Mouse (Mus musculus): ENCODE measurements around the gene Nav2.

Gene Nav2

DNA sequence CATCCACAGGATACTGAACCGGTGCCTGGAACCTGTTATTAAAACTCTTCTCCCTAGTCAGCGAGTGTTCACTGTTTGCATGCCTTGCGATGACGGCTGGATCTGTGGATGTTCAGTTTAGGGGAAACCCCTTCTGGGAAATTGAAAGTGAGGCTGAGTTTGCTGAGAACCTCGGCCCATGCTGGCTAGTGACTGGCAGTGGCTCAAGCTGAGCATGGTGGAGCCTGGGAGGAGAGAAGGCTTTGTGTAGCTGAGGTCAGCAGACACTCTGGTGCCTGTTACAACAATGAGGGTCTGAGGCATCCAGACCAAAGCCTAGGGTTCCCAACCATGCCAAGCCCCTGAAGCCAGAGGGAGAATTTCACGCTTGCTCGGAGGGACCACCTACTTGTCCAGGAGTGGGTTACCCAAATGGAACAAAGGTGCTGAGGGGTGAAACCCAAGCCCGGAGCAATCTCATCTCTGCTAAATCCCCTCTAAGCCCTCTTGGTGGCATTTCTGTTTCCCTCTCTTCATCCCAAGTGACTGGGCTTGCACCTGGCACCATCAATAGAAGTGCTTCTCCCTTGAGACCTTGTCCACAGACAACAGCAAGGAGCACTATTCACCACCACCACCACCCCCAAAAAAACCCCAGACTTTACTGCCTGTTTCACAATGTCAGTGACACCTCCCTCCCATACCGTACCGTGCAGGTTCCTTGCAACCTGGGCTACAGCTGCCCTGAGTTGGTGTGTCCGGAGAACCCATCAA, 617.0 kb downstream of the Nav2 start:
- DNase-seq (ENCODE audit: low spot score) = no peak

DNA sequence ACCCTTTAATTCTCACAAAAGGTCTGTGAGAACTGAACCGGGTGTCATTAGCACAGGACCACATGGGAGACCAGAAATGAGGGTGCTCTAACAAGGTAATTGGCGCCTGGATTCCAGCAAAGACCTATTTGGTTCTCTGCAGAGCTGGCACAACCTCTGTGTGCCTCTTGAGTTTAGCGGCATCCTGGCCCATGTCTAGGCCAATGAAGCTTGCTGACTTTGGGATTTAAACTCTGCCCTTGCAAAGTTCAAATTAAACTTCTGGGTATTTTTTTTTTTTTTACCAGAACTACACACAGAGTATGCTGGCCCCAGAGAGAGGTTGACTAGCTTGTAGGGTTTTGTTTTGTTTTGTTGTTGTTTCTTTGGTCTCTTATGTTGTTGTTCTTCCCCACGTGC, 617.6 kb downstream of the Nav2 start:
- no peak for DNase-seq (ENCODE audit: low spot score)

DNA sequence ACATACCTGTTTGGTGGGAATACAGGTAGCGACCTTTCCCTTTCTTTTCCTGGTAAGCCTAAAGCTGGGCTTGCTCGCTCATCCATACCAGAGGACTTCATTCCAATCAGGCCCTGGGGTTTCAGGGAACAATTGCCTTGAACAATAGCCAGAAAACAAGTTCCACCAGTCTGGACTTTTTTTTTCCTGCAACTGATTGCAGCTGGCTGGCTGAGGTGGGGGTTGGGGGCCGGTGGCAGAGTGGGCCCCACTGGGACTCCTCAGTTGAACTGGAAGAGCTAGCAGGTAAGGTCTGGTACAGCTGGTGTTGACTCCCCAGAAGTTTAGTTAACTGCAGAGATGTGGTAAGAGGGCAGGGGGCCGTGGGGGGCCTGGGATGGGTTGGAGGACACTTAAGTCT, 619.0 kb downstream of the Nav2 start:
- peak; percentile 37 for DNase-seq (ENCODE audit: low spot score)

DNA sequence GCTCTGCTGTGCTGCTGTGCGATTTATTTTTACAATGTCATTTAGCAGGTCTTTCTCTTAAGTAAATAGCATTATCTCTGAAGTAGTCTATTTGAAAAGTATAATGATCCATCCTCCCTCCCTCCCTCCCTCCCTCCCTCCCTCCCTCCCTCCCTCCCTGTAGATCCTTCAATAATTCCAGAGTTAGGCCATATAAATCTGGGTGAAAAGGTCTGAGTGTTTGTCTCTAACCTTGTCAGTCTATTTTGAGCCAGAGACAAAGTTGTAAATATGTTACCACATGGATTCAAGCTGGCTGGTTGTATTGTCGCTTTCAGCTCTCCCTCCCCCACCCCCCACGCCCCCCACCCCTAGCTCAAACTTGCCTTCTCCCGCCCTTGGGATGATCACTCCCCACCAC, 619.4 kb downstream of the Nav2 start:
- DNase-seq (ENCODE audit: low spot score) = no peak

DNA sequence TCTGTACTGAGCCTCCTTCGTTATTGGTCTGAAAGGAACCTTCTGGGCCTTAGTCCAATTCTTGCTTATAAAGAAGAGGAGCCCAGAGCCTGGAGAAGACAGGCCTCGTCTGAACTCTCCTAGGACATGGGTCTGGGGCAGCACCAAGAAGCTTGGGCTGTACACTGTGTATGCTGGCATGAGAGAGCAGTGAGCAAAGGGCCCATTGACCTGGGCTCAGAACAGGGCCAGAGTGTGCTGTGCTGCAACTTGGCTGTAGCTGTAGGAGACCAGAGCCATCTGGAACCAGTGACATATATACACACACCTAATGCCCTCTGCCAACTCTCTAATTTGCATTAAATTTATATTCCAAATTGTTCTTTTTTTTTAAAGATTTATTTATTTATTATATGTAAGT, 621.0 kb downstream of the Nav2 start:
- DNase-seq (ENCODE audit: low spot score) = no peak

DNA sequence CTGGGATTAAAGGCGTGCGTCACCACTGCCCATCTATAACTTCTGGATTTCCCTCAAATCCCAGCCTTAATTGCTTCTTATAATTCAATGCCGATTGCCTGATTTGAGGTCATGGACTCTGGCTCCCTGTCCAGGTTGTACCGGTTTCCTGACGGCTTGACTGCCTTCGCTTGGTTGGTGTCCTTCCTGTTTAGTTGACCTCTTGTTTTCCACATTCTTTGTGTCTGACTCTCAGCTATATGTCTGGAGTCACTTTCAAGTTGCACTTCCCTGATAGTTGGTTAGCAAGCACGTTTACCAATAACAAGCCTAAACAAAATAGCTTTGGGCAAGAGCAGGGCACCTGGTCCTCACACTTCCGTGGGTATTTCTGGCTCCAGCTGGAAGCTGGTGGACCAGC, 625.1 kb downstream of the Nav2 start:
- no peak for DNase-seq (ENCODE audit: low spot score)

DNA sequence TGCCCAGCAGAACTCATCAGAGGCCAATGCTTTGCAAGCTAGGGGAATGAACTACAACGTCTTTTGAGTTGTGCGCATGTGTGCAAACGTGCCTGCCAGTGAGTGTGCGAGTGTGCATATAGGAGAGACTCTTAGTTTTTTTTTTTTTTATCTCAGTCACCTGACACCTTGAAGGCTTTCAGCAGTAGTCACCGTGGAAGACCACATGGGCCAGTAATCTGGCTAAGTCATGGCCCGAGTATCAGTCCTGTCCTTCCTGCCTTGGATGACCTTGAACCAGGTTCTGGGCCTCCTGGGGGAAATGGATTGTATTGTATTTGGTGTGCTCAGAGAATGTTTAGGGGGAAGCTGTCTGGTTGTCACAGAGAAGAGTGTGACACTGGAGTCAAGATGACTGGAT, 625.7 kb downstream of the Nav2 start:
- no peak for DNase-seq (ENCODE audit: low spot score)

DNA sequence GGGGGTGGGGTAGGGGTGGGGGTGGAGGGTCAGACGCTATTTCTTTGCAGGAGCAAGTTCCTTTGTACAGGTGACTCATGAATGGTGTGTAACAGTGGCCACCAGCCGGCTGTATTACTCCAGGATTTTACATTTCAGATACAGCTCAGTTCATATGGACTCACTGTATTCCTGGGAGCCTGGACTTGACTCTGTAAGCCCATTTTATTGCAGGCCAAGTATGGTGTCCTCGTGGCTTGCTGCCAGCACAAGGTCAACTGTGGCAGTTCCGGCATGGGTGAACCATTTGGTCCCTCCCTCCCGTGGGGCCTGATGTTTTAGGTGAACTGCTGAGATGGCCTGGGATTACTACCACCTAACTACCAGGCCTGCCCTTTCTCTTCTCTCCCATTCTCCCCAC, 629.8 kb downstream of the Nav2 start:
- no peak for DNase-seq (ENCODE audit: low spot score)

DNA sequence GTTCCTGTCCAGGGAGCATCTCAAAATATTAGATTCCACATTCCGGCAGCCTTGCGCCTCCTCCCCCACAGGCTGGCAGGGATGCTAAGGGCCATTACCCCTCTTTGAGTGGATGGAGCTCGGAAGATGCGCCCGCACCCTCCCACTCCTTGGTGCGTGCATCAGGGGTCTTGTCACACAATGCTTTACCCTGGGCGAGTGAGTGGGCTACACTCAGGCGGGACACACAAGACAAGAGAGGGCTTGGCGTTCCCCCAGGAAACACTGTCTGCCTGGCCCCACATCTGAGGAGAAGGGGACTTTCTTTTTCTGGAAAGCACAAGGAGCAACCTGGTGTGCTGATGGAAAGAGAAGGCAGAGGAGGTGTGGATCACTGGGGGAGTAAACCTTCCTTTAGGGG, 631.7 kb downstream of the Nav2 start:
- no peak for DNase-seq (ENCODE audit: low spot score)

DNA sequence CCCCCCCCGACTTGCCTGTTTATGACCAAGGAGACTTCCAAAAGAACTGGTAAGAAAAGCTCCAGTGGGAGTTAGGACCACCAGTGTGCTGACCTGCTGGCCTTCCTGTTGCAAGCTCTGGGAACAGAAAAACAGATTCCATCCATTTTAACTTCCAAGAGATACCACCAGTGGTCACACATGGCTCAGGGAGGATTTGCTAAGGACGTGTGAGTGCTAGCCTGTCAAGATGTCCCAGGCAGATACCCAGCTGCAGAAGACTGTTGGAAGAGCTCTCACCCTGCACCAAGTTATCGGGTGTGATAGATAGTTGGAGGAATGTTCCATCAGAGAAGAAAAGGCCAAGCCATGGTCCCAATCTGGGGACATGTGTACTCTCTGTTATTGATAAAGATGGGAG, 633.6 kb downstream of the Nav2 start:
- no peak for DNase-seq (ENCODE audit: low spot score)

DNA sequence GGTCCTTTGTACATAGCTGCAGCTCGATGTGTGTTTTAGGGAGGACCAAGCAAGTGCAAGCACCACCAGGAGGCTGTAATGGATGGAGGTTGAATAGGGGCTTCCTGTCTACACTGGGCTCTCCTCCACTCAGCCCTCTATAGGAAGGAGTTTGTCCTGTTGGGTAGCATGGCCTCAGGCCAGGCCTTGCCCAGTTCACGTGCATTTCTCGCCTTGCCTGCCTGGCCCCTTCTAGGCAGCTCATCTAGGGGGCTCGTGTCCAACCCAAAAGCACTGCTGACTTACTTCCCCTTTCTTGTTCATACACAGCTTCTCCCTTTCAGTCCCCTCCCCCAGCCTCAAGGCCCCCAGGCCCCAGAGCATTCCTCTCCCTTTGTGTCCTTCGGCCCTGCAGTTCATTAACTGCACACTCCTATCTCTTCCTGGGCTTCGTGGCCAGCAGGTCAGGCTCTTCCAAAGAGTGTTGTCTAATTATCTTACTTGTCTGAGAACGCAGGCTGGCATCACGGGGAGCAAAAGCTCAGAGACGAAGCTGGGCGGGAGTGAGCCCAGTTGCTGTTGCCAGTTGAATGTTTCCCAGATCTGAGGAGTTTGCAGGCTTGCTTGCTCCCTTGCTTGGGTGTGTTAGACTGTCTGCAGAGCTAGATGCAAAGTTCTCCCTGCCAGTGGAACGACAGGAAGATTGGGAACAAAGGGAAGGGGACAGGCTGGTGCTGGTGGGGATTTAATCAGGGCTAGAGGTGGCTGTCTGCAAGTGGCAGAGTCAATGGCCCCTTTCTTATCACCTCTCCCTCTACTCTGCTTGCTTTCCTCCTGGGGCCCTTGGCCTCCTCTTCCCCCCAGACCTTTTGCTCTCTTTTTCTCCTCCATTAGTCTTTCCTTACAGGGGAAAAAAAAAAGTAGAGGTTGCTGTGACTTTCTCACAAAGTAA, 636.5 kb downstream of the Nav2 start:
- peak; percentile 32 for DNase-seq (ENCODE audit: low spot score)

DNA sequence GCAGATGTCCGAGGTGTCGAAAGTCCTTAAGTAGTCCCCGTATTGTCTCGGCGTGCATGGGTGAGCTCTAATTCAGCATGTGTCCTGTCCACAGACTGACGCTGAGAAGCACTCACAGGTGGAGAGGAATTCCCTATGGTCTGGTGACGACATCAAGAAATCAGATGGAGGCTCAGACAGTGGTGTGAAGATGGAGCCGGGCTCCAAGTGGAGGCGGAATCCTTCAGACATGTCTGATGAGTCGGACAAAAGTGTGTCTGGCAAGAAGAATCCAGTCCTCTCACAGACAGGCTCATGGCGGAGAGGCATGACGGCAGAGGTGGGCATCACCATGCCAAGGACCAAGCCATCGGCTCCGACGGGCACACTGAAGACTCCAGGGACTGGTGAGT, 637.2 kb downstream of the Nav2 start:
- no peak for DNase-seq (ENCODE audit: low spot score)

DNA sequence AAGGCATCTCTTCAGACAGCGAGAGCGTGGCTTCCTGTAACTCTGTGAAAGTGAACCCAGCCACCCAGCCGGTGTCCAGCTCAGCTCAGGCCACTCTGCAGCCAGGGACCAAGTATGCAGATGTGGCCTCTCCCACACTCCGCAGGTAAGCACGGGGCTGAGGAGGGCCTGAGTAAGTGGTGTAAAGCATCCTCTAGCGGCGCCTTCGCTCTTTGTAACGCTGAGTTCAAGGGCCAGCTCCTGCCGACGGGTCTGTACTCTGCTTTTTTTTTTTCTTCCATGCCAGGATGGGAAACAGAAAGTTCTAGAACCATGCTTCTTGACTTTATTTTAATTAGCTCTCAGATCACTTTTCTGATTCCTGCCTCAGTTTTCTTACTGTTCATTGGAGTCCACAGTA, 639.9 kb downstream of the Nav2 start:
- no peak for DNase-seq (ENCODE audit: low spot score)

DNA sequence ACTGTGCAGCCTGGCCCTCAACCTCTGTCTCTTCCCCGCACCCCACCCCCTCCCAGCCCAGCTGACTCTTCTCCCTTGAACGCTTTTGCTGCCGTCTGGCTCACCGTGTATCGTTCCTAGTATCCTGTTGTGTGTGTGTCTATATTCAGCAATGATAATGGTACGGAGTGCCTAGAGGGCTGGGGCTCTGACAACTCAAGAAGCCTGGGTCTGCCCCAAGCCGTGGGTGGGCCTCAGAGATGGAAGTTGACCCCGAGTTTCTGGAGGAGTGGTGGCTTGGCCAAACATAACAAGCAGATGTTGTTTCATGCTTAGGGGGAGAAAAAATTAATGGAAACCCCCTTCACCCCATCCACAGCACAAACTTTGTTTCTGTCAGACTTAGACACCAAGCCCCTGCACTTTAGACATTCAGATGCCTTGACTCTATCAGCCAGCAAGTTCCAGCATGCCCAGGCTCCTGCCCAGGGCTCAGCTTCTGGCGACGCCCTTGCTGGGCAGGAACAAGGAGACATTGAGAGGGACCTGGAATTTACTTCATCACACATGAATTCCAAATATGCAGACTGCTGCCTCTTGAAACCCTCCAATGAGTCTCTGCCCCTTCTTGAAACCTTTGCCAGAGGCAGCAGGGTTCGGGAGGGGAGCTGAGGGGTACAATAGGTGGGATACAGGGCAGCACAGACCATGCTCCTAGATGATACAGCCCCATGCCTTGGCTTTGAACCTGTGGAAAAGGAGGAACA, 644.9 kb downstream of the Nav2 start:
- no peak for DNase-seq (ENCODE audit: low spot score)

DNA sequence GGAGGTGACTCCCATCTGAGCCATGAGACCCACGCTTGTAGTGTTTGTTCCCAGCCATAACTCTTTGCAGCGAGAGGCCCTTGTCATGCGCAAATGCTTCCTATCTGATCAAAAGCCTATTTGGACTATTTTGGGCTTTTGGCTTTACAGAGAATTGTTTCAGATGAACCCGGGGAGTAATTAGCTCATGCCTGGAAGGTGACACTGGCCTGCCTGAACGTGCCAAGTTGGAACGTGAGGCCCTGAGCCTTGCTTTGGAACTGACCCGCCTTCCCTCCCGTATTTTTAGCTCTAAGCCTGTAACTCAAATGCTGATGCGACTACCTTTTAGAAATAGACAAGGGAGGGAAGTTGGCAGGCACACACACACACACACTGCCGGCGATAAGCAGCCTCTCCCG, 649.7 kb downstream of the Nav2 start:
- DNase-seq (ENCODE audit: low spot score) = peak; percentile 41

DNA sequence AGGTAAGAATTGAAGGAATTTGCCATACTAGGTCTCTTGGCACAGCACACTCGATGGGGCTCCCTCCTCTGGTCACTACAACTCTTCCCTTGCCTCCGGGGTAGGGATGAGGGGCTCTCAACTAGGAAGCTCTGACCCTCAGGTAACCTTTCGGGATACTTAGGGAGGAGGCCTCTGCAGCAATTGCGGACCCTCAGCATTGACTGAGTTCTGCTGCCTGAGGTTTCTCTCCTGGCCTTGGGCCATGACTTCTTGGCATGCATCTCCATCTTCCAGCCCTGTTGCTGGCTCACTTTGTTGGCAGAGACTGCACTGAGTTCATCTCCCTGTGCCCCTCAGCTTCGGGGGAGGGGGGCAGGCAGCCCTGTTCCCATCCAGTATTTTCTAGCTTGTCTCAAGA, 650.4 kb downstream of the Nav2 start:
- DNase-seq (ENCODE audit: low spot score) = peak; percentile 29

DNA sequence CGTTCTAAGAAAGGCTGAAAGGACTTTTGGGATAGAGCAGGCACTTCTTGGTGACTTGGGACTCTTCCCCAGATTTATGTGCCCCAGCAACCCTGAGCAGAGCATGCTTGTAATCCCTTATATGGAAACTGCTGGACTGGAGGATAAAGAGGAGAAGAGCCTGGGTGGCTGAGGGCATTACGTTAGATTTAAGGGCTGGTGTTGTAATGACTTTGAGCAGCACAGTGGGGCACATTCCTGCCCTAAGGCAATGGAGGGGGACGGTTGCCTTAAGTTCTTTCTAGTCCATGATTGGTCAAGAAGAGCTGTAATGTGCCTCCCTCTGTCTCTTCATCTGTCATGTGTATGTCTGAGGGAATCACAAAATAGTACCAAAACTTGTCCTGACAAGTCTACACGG, 651.5 kb downstream of the Nav2 start:
- no peak for DNase-seq (ENCODE audit: low spot score)

DNA sequence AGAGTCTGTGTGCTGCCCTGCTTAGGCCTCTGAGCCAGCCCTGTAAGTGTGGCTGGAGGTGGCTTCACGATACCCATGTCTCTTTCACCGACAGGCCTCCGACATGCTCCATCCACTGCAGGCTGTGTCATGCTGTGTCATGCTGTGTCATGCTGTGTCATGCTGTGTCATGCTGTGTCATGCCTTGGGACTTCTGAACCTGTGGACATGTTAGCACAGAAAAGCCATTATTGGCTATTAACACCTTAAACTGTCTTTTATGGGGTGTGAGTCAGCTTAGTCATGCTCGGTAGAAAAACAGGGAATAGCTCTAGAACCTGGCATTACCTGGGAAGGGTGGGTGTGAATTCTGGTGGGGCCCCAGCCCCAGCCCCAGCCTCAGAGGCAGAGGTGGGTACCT, 653.9 kb downstream of the Nav2 start:
- no peak for DNase-seq (ENCODE audit: low spot score)

DNA sequence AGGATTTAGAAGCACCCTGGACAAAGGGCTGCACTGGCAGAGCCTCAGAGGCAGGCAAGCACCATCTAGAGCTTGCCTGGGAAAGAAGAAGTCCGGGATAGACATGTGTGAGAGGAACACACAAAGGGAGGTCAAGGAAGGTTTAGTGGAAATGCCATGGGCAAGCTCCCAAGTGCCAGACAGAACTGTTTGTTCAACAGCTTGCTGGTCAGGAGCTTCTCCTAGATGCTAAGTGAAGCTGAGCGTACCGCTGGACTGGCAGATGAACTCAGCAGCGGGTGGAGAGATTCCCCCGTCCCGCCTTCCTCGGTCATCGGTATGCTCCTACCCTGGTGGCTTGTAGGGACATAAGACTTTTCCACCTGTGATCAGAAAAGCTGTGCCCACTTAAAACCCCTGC, 654.3 kb downstream of the Nav2 start:
- DNase-seq (ENCODE audit: low spot score) = no peak

DNA sequence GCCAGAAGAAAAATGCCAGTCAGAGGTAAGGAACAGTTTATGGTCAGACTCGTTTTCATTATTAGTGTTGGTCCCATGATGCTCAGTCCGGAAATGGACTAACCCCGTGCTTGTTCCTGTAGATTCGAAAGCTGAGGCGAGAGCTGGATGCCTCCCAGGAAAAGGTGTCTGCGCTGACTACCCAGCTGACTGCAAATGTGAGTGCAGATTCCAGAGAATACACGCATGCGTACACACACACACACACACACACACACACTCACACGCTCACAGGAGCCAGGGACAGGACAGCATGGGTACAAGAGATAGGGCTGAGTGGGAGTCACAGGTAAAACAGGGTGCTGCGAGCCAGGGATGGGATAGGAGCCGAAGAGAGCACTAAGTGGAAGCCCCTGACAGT, 656.6 kb downstream of the Nav2 start:
- no peak for DNase-seq (ENCODE audit: low spot score)

DNA sequence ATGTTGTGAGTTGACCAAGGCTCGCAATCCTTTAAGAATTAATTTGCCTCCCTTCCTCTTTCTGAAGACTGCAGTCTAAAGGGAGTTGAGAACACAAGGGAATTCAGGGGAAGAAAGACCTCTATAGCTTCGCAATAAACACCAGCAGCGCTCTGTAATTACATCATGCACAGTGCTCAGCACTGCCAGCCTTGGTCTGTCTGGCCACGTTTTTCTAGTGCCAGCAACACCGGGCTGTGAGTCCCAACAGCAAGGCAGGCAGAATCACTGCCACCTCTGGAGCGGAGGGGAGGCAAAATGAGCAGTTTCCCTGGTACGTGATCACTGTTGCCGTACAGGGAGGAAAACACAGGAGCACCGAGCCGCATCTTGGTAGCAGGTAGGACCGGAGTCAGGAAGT, 657.3 kb downstream of the Nav2 start:
- no peak for DNase-seq (ENCODE audit: low spot score)

DNA sequence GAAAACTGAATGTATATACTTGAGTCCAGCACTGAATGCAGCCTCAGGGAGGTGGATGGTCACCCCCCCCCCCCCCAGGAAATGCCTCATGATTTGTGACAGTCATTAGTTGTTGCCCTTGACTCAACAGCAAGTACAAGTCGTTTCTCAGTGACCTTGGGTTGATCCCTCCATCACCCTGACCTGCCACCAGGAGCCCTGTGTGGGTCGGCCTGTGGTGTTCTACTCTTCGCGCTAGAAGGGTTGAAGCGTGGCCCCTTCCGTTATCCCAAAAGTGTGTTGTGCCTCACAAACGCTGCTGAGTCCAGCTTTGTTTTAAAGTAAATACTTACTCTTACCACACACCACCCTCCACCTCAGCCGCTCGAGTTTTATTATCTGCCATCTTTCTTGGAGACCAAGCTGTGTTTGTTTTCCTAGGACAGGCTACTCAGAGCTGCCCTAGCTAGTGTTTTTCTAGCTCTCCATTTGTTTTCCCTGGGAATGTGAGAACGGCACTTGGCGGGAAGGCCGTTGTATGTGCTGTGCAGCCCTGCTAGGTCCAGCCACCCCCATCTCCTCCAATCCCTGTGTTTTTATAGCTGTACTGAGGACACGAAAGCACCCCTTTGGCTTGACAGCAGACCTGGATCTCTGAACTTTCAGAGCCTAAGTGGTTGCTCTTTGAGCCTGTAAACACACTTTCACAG, 659.0 kb downstream of the Nav2 start:
- no peak for DNase-seq (ENCODE audit: low spot score)

All from testis, postnatal 14 days (tissue).